Mouse (Mus musculus): ENCODE results near the gene Ppt2. TPM values are rescaled to one million over a fixed set of nuclear protein-coding genes. Genes with fewer than 3 reads are reported as not detected.

Gene Ppt2
- 49.6 and 62.9 TPM in 2 replicates for polyA plus RNA-seq (2012; rRNA removed)

DNA sequence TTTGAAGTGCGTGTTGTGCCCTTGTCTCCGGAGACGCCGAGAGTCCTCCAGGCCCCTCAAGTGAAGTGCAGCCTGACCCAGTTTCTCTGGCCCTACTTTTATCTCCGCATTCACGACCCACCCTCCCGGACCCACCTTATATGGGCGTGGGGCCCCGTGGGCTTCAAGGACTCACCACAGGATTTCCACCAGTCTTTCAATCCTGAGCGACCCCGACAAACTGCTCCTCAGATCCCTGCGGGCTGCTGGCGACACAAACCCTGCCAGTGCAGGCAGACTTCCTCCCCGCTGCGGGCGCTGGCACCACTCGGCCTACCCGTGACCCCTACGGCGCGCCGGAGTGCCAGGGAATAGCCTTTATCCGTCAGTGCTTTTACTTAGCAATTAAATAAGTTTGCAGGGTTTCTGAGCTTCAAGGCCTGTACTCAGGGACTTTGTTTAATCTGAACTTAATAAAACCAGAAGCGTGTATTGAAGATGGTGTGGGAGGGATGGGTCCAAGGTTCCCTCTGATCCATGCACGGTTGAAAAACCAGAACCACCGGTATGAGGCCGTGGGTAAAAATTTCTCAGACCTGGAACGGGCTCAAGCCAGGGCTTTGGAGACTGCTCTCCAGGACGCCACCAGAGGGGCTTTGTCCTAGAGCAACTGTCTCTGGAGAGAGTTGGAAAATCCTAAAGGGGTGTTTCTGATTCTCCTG, at the start of gene Ppt2:
Ppt2 (minus strand) TSS at position 568 of the 701 bp plus-strand sequence.
- no peak for DNase-seq (ENCODE audit: low read depth)

DNA sequence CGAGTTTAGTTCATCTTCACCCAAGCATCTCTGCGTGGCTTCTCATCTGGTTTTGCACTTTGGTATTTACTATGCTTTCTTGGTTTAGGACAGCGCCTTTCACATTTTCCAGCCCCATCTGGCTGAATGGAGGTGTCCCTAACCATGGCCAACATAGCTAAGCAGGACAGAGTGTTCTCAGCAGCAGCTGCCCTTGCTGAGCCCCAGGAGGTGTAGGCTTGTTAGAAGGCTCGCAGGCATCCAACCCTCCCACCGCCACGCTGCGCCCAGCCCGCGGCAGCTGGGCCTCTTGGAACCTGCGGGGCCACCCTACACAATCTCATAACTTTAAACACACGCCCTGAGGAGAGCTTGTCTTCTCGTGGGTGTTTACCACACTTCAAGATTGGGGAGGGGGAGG, 48.4 kb upstream of the Ppt2 start:
- DNase-seq (ENCODE audit: low read depth), result no peak

DNA sequence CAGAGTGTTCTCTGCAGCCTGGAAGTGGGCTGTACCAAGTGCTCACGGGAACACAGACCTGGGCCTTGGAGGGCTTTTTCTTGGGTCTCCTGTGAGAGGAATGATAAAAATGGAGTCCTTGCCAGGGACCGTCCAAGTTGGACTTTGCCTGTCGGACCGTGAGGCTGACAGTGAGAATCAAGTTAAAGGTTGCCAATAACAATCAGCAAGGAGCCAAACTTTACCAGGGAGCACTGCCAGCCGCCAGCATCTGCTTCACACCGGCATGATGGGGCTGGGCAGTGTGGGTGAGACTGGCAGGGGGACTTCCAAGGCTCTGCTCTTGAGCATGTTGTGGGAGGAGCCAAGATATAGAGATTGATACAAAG, 47.8 kb upstream of the Ppt2 start:
- DNase-seq (ENCODE audit: low read depth), result no peak

DNA sequence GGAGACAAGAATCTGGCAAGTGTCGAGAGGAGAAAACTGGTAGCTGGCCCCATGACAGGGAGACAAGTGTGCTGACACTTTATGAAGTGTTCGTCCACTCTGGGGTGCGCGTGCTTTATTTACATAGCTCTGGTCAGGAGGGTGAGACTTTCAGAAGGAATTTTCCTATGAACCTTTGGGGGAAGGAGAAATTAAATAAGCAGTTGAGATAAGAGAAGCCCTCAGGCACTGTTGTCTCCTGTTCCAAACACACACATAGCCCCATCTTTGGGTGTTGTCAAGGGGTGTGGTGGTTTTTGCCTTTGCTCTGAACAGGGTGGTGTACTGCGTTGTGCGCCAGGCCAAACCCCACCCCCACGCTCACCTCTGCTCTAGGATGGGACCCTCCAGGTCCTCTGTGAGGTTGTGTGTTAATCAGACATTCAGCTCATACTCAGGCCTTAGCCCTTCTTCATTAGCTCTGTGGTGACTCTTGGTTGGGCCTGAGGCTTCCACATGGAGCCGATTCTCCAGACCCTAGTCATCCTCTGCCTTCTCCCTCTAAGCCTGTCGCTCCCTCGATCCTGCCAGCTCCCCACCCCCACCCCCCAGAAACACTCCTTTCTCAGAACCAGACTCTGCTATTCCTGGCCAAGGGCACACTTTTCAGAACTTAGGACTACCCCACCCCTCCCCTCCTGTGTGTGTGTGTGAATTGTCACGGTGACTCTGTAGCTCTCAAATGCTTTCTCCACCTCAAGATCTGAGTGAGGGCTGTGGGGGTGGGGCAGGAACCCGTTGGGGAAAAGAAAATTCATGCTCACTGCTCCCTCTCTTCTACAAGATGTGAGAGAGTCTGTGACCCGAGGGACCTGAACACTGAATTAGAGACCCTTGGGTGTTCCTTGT, 47.1 kb upstream of the Ppt2 start:
- no peak for DNase-seq (ENCODE audit: low read depth)

DNA sequence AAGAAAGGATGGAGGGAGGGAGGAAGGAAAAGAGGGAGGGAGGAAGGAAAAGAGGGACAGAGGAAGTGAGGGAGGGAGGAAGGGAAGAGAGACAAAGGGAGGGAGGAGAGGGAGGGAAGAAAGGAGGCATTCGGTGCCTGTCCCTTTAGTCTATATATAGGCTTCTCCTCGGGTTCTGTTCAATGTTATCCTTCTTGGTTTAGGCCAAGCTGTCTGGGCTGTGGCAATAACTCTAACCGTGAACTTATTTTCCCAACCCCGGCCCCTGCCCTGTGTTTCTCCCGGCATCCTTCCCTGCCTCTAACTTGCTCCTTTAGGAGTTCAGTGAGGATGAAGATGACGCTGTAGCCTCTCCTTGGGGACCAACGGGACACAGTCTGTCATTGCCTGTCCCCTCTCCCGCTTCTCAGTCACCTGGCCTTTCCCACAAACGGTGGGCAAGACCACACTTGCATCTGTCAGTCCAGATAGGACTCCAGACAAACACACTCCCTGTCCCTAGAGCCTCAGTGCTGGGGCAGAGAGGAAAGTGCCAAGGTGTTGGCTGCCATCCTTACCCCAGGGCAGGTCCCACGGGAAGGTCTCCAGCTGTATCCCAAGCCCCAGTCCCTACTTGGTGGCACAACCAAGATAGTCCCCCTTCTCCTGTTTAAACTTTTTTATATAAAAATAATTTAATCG, 46.4 kb upstream of the Ppt2 start:
- DNase-seq (ENCODE audit: low read depth), result no peak

DNA sequence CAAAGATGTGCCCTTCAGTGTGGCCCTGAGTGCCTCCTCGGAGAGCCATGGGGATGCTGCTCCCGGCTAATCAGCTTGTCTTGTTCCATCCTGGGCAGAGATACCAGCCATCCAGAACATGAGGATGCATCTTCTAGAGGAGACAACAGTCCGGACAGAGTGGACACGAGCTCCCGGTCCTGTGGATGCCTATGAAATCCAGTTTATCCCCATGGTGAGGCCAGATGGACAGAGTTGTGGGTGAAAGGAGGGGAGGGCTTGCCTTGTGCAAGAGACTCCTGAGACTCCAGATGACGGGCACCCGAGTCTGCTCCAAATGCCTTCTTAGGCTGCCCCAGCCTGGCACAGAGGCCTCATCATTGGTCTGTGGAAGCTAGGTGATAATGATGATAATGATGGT, 44.8 kb upstream of the Ppt2 start:
- no peak for DNase-seq (ENCODE audit: low read depth)

DNA sequence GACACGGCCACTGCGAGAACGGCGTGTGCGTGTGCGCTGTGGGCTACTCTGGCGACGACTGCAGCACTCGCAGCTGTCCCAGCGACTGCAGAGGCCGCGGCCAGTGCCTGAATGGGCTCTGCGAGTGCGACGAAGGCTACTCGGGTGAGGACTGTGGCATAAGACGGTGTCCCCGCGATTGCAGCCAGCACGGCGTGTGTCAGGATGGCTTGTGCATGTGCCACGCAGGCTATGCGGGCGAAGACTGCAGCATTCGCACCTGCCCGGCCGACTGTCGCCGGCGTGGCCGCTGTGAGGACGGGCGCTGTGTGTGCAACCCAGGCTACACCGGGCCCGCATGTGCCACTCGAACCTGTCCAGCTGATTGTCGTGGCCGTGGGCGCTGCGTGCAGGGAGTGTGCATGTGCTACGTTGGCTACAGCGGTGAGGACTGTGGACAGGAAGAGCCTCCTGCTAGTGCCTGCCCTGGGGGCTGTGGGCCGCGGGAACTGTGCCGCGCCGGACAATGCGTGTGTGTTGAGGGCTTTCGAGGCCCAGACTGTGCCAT, 44.0 kb upstream of the Ppt2 start:
- DNase-seq (ENCODE audit: low read depth), result no peak

DNA sequence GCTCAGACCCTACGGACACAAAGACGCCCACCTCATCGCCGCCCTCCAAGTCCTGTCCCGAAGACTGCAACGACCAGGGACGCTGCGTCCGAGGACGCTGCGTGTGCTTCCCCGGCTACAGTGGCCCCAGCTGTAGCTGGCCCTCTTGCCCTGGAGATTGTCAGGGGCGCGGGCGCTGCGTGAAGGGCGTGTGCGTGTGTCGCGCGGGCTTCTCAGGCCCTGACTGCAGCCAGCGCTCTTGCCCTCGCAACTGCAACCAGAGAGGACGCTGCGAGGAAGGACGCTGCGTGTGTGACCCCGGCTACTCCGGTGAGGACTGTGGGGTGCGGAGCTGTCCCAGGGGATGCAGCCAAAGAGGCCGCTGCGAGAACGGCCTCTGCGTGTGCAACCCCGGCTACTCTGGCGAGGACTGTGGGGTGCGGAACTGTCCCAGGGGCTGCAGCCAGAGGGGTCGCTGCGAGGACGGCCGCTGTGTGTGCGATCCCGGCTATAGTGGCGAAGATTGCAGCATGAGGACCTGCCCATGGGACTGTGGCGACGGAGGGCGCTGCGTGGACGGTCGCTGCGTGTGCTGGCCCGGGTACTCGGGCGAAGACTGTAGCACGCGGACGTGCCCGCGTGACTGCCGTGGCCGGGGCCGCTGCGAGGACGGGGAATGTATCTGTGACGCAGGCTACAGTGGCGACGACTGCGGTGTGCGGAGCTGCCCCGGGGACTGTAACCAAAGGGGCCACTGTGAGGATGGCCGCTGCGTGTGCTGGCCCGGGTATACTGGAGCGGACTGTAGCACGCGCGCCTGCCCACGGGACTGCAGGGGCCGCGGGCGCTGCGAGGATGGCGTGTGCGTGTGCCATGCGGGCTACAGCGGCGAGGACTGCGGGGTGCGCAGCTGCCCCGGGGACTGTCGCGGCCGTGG, 43.1 kb upstream of the Ppt2 start:
- DNase-seq (ENCODE audit: low read depth), result no peak

DNA sequence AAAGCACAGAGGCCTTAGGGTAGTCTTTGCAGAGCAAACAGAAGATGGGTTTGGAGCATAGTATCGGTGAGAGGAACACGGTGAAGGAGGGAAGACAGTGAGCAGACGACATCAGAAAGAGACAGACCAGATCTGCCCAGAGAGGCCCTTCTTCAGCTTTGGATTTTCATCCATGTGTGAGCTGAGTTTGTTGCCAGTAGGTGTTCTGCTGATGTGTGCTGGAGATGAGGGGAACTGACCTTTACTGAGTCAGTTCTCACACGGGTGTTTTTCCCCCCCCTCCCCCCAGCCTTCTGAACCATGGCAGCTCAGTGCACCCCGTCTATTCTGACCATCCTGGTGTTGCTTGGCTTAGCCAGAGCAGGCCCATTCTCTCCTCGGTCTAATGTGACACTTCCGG, 41.9 kb upstream of the Ppt2 start, which contains the start of gene Tnxb:
Tnxb (plus strand) TSS at position 301 of the 400 bp plus-strand sequence.
- no peak for DNase-seq (ENCODE audit: low read depth)

DNA sequence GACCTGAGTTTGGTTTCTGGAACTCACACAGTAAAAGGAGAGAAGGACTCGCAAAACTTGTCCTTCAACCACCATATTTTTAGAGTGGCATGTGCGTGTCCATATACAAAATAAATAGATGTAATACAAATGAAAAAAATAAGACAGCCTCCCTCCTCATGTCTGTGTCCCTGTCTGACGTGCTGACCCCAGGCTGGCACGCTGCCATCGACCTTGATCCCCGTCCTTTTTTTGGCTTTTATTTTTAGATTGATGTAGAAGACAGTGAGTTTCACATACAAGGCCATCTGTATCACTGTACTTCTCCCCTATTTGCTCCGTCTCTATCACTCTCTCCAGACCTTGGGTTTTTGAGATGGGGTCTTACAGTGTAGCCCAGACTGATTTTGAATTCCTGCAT, 36.2 kb upstream of the Ppt2 start:
- DNase-seq (ENCODE audit: low read depth), result no peak

DNA sequence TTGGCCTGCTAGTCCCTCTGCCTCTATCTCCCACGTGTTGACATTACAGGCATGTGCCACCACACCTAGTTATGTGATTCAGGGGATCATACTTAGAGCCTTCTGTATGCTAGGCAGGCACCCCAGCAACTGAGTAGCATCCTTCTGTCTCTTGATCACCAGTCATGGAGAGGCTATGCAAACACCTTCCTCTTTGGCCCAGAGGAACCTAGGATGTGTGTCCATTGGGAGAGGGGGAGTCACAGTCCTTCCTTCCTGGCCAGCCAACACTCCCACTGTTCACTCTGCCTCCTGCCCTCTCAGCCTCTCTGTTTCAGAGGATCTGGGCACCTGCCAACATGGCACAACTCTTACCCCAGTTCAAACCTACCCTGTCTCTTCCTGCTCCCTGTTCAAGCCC, 35.2 kb upstream of the Ppt2 start:
- DNase-seq (ENCODE audit: low read depth), result no peak

DNA sequence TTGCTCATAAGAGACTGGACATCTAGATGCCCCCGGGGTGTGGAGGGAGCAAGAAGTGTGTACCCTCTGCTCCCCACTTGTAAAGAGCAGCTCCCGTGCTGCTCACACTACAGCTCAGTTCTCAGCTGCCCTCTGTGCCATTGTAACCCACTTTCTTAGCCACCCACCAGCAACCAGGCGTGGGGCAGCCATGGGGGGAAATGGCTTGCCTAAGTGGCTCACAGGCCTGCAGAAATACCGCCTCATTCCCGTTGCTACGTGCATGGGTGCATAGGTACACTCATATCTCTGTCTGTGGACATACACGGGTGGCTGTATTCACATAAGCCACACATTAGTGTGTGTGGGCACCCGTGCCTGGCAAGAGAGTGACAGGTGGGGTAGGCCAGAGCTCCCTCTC, 34.7 kb upstream of the Ppt2 start:
- no peak for DNase-seq (ENCODE audit: low read depth)

DNA sequence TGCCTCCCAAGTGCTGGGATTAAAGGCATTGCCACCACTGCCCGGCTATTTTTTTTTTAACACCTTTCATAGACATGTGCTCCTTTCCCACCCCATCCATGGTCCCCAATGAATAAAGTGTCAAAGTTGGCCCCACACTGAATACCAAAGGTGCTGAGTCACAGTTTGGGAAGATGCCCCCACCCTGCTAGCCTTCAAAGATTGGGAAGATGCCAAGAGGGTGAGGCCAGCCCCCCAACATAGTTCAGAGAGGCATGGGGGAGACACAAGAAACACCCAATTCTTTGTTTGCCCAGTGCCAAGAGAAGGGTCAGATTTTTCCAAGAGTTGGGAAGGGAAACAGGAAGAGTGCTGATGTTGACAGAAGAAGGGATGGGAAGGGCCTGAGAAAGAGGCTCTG, 34.2 kb upstream of the Ppt2 start:
- no peak for DNase-seq (ENCODE audit: low read depth)

DNA sequence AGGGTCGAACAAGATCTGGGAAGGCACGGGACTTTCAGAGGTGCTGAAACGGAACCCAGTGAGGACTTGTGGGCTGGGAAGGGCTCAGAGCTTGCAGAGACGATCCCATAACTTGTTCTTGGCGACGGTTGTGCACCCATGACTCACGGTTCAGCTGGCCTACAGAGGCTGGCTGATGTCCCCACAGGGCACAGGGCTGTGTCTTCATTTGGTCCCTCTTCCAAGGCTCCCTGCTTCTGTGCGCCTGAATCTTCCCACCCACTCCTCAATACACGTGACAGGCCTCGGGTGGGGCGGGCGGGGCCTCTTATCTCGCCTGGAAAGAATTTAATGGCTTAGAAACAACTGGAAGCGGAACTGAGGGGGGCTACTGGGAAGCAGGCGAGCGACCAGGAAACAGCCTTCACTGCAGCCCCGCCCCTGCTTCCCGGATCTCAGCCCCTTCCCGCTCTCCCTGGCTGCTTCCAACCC, 32.8 kb upstream of the Ppt2 start:
- no peak for DNase-seq (ENCODE audit: low read depth)

DNA sequence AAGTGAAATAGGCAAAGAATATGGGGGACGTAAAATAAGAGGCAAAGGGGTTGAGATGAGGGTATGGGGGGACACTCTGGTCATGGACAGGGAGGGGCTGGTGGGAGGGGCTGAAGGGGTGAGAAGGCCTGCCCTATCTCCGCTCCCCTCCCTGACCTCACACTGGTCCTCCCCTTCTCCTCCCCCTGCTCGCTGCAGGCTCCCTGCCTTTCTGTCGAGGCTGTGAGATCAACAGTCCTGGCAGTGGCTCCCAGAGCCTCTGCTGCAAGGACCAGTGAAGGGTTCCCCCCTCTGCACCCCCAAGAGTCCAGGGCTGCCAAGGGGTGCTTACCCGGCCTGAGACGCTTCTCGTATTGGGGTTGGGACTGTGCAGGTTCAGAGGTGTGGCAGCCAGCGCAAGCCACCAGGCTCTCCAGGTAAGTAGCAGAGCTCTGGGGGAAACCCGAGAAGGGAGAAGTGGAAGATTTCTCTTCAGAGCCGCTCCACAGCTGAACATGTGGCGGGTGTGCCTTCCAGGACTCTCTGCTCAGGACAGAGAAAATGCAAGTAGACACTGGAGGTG, 32.0 kb upstream of the Ppt2 start:
- no peak for DNase-seq (ENCODE audit: low read depth)

DNA sequence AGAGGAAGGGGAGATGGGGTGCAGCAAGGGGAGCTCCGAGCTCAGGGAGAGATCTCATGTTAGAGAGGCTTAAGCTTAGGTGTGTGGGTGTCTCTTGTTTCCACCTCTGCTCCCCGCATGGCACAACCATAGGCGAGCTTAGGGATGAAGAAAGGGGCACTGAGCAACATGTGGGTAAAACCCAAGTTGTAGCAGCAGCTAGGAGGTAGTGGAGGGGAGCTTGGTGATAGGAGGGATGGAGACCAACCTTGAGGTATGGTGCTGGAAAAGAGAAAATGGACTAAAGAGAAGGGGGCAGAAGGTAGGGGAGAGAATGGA, 31.5 kb upstream of the Ppt2 start:
- DNase-seq (ENCODE audit: low read depth), result no peak

DNA sequence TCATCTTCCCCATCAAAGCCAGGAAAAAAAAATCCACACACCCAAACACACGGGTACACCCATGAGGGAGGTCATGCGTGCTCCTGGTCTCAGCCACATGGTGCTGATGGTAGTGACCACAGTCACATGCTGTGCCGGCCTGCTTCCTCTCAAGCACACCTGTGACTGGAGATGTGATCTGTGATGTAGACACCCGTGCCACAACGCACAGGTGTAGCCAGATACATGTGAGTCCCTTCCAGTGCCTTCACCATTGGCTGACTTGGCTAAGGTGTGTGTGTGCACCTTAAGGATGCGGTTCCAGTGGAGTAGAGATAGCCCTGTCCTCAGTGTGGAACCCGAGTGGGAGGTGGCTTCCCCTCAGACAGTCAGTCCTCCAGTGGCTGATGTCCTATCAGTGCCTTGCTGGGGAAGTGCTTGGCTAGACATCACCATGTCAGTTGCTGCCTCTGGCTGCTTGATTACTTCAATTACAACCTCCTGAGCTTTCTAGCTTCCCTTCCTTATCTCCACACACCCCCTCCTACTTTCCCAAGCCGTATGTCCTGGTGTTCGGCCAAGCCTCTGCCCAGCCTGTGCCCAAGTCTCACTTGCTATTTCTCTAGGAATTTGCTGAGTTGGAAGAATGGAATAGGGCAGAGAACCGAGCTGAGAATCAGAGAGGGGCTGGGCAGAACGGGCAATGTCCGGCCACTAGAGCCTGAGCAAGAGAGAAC, 31.0 kb upstream of the Ppt2 start:
- no peak for DNase-seq (ENCODE audit: low read depth)

DNA sequence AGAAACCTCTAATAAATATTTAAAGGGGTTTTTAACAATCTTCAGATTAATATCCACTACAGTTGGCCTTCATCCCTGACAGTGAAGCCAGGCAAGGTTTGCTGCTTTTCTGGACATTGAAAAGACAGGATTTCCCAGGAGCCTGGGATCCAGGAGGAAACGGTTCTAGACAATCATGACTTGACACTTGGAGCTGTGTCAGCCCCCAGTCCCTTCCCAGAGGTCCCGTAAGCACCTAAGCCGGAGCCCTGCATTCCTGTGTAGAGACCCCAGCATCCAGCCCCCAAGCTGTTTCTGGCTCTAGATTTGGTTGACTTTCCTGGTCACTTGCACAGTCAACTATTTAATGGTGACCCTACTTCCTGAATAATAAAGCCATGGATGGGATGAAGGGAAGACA, 30.3 kb upstream of the Ppt2 start:
- no peak for DNase-seq (ENCODE audit: low read depth)

DNA sequence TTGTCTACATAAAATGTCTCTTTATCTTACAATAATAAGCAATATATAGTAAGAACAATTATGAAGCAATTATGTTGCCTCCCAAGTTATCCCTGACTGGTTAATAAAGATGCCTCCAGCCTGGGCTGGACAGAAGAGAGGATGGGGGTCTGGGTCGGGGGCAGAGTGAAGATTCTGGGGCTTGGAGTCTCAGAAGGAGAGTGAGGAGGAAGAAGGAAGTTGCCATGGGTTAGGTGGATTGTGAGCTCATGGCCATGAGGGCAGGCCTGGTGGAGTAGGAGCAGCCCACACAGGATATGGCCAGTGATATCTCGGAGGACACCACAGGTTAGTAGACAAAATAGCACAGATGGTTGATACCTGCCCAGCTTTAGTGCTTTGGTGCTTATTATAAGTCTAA, 29.8 kb upstream of the Ppt2 start:
- no peak for DNase-seq (ENCODE audit: low read depth)

DNA sequence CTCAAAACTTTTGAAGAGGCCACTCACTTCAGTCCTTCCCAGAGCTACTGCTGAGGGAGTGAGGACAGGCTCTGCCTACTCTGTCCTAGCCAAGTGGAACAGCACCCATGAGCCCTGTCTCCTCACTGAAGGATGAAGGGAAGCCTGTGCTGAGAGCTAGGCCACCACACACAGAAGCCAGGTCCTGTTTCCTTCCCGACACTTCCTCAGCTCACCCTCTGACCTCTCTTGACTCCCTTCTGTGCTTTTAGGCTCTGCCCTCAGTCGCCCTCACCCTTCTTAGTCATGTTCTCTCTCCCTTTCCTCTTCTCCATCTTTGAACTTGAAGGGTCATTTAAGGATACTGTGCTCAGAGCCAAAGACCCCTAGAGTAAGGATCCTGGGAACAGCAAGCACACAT, 29.0 kb upstream of the Ppt2 start:
- no peak for DNase-seq (ENCODE audit: low read depth)
